Mouse (Mus musculus): ENCODE measurements around the gene Prss2. TPM values are rescaled to one million over a fixed set of nuclear protein-coding genes. Genes with fewer than 3 reads are reported as not detected.
"Not testable (repeated sequence)": the region's sequence is repeated elsewhere in the genome, so short reads cannot be mapped to it uniquely, and the experiment has no call there.

The Prss2 gene
- total RNA-seq (2021): 100 to 1,000 TPM in 1 of 2 experiments, not detected in 1; 892 TPM
- long read RNA-seq, experiment 1: 0 reads
- long read RNA-seq, experiment 2, transcript Prss2-201 (5 exons, 815 nt): major isoform, 189 of 208 reads
- long read RNA-seq, experiment 2, partial matches to known transcripts: 18 of 208 reads
- long read RNA-seq, experiment 2, other reads (novel, unspliced or antisense): 1 of 208 reads

DNA sequence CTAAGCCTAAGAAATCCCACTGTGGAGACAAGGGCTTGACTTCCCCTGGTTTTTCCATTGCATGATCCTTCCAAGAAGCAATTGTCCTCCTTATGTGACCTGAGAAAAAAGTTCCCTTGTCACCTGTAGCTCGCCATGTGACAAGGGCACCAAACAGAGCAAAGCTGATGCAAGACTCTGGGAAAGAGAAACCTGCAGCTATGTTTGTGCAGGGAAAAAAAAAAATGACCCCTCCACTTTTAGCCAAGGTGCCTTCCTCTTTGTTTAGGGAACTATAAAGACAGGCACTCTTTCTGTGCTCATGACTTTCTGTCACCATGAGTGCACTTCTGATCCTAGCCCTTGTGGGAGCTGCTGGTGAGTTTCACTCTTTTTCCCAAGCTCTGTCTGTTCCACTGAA lies at the start of gene Prss2:
TSS of gene Prss2 (plus strand) at position 301 of the 400 bp plus-strand sequence.
- DNase-seq (ENCODE audit: low spot score in 2 of 2): no peak

DNA sequence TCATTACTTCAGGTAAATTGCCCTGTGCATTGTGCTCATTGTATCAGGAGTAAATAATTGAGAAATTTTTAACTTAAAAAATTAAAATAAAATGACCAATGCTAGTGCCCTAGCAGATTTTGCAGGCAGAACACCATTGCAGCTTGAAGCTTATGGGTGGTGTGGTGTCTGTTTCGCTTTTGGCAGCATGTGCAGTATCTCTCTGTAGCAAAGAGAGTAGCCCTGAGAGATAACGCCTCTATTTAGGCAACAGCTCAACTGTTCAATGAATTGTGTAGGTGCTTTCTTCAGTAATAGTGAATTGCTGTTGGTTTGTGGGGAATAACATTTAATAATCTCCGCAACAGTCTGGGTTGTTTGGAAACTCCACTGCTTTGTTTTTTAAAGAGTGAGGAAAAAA lies 22.2 kb upstream of the Prss2 start:
- no peak for DNase-seq (ENCODE audit: low spot score in 2 of 2)

DNA sequence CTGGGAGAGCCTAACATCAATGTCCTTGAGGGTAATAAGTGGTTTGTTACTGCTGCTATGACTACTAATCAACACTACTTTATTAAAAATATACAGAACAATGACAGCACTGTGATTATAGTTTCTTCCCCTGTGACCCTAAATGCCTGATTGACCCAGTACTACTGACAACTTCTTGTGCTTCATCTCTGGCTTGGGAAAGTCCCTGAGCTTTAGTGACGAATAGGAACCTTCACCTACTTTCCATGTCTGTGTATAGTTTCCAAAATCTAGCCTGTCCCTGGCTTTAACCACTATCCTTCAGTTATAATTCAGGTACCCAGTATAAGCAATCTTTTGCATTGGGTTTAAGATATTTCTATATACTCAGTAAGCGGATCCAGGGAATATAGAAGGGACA lies 16.7 kb upstream of the Prss2 start:
- DNase-seq (ENCODE audit: low spot score in 2 of 2): no peak

DNA sequence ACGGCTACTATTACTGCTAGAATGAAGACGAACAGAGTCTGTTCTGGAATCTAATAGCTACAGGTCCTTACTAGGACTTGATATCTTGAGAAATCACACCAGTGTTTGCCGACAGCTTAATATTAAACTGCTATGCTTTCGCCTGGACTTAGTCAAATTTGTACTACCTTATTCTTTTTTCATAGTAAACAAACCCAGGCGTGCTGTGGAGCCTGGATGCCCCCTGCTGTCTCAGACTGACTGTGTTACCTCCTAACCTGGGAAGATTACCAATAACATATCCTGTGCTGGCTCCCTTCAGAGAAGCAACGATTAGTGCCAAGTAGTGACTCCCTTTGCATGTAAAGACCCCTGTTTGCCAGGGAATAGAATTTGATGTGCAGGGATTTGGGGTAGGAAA lies 16.3 kb upstream of the Prss2 start:
- no peak for DNase-seq (ENCODE audit: low spot score in 2 of 2)

DNA sequence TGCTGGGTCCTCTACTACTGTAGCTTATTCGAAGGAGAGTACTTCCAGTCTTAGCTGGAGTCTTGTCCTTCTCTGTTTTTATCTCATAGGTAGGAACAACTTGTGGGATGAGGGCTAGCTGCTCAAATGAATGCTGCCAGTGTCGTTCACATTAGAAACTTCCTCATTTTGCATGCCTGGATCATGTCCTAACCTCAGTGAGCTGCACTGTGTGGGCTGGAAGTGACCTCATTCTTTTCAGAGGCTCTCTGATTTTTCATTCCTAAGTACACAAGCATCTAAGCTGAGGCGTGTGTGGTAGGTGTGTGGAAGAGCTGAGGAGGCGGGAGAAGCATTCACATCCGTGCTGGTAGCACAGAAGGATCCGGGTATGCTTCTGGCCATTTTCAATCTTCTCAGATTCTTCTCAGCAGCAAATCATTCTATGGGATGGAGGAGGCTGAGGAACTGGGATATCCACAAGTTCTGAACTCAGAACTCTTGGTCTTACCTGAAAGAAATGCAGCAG lies 3.5 kb upstream of the Prss2 start:
- DNase-seq (ENCODE audit: low spot score in 2 of 2): no peak

DNA sequence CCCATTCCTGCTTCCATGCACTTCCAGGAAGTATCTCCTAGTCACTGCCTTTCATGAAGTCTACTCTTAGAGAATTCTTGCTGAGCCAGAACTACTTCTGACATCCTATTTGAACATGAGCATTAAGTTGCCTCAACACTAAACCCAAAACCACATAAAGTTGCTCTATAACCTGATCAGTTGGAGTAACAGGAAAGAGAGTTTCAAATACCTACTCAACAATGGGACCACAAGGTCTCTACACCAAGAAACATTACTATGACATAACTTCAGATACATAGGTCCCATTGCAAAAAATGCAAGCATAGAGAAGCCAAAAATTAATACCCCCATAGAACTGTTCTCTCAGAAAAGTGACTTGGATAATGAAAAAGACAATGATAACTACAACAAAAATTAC lies 4.9 kb downstream of the Prss2 start:
- DNase-seq (ENCODE audit: low spot score in 2 of 2): no peak

DNA sequence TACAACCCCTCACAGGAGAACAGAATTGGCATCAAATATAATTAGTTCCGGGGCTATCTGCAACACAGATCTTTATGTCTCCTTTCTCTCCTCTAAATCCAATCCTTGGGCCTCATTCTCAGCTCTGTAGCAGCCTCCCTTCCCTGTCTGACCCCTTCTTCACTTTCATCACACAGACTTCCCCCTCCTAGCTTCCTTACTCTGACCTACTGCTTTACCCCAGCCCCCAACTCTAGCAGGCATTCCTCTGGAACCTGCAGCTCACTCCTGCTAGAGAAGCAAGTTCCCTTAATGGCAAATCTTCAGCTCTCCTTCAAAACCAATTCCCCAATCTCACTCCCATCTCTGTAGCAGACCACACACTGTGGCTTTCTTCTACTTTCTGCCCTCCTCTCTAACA lies 5.8 kb downstream of the Prss2 start:
- DNase-seq (ENCODE audit: low spot score in 2 of 2): no peak

DNA sequence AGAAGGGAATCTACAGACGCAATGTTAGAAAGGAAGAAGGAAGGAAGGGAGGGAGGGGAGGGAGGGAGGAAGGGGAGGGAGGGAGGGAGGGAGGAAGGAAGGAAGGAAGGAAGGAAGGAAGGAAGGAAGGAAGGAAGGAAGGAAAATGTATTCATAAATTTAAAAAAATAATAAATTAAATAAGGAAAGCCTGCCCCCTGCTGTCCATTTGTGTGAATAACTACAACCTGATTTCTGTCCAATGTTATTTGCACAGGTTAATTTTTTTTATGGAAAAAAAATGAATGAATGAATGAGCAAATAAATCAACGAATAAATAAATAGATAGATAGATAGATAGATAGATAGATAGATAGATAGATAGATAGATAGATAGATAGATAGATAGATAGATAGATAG lies 8.4 kb downstream of the Prss2 start:
- not testable (repeated sequence) for DNase-seq (ENCODE audit: low spot score in 2 of 2)

DNA sequence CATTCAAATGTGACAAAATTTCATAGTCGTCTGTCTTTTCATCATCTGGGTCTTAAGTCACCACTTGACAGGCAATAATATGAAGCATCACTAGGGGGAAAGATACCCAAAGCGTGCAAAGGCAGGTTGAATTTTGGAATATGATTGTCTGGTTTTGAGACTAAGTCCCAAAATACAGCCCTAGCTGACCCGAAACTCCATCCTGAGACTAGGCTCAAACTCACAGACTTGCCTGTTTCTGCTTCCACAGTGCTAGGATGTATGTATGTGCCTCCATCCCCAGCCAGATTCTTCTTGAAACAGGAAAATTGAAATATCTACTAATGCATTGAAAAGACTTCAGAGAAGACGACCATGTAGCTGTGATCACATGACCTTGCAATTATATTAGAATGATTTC lies 10.6 kb downstream of the Prss2 start:
- no peak for DNase-seq (ENCODE audit: low spot score in 2 of 2)

DNA sequence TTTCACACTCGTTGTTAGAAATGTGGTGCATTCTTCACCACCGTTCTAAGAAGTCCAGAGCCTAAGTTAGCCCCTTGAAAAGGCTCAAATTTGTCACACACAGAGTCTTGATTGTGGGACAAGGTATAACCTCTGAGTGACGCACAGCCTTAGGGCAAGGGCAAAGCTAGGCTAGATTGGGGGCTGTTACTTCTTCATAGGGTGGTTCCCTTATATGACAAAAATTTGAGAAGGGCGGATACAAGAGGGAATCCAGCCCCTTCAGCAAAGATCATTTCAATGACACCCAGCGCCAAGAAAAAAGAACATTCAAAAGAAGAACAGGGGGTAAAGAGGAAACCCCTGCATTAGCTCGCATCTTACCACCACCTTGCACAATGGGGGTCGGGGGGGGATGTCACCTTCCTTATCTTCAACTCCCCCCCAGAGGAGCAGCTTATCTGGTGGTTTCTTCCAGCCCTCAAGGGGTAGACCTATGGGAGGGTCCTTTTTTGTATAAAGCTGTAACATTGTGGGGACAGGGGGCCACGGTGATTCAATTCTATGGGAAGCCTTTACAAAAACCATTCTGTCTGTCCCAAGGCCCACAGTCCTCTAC lies 11.2 kb downstream of the Prss2 start:
- no peak for DNase-seq (ENCODE audit: low spot score in 2 of 2)

DNA sequence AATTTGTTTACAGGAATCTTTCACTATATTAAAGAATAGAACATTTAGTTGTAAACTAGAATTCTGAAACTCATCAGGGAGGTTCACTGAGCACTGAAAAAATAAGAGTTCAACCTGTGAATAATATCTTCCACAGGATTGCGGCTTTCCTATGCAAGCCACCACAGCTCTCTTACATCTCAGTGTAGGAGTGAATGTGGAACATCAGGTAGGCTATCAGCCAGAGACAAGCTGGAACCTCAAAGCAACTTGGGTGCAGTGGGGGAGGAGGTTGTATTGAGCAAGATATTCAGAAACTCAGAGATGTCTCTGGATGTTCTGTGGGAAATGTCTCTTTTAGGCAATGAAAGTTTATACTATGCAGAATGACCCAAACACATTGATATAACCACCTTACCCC lies 15.8 kb downstream of the Prss2 start:
- DNase-seq (ENCODE audit: low spot score in 2 of 2): no peak

DNA sequence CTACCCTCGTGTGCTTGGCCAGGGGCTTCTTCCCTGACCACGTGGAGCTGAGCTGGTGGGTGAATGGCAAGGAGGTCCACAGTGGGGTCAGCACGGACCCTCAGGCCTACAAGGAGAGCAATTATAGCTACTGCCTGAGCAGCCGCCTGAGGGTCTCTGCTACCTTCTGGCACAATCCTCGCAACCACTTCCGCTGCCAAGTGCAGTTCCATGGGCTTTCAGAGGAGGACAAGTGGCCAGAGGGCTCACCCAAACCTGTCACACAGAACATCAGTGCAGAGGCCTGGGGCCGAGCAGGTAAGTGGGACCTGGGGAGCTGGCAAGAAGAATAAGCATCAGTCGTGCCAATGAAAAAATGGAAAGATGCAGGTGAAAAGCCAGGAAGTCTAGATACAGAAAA lies 16.7 kb downstream of the Prss2 start:
- not testable (repeated sequence) for DNase-seq (ENCODE audit: low spot score in 2 of 2)

DNA sequence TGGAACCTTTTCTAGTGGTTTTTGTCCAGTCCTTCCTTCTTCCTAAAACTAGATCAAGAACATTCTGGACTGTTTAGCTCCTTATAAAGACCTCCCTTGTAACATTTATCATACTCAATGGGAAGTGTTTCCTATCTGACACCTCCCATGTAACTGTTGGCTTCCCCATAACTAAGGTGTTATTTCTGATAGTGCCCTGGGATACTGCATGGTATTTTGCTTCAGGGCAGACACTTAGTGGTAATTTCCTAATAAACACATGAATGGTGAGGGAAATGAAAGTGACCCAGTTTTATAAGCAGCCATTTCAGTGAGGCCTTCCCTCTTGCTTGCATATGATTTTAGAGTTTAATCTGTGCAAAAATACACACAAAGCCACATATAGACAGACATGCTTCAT lies 19.2 kb downstream of the Prss2 start:
- DNase-seq (ENCODE audit: low spot score in 2 of 2): no peak

DNA sequence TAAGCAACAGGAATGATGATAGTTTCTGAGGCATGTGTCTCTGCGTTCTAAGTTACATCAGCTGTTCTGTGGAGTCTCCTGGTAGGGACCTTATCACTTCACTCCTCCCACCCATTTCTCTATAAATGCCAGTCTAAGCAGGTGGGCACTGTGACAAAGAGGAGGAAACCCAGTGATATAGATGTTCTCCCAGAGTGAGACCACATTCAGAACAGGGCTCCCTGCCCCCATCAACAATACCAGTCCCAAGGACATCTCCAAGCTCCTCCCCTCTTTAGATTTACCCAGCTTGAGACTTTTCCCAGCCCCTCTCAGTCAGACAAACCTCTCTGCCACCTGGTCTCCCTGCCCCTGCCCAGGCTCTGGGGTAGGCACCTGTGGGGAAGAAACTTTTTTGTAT lies 20.2 kb downstream of the Prss2 start:
- DNase-seq (ENCODE audit: low spot score in 2 of 2): no peak

DNA sequence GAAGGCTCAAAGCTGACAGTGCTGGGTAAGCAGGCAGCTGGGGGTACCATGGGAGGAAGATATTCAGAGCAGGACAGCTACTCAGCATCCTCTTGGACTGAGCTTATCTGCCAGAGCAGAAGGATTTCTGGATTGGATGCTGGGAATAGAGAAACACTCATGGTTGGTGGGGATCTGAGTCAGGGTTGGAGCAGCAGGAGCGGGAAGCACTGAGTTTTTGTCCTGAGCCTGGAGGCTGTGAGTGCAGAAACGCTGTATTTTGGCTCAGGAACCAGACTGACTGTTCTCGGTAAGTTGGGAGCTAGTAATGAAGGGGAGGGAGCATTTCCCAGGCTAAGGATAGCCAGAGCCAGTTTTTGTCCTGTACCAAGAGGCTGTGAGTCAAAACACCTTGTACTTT lies 21.4 kb downstream of the Prss2 start:
- no peak for DNase-seq (ENCODE audit: low spot score in 2 of 2)

DNA sequence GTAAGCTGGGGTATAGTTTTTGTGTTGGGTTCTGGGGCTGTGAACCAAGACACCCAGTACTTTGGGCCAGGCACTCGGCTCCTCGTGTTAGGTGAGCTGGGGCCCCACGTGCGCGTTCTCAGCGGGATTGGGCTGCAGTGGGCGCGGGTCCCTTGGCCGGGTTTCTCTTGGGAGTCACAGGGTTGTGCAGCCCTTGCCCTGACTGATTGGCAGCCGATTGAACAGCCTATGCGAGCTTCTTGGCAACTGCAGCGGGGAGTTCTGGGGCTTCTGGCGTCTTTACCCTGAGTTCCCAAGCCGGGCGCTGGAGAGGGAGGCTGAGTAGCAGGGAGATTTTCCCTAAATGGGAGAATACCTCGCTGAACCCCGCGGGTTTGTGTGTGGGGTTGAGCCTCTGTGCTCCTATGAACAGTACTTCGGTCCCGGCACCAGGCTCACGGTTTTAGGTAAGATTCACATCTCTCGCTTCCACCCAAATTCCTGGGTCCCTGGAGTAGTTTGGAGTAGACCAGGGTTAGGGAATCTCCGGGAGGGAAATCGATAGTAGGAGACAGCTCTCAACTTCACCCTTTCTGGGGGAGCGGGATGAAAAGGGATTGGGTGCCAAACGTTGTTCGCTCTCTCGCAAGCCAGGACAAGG lies 21.9 kb downstream of the Prss2 start:
- no peak for DNase-seq (ENCODE audit: low spot score in 2 of 2)

DNA sequence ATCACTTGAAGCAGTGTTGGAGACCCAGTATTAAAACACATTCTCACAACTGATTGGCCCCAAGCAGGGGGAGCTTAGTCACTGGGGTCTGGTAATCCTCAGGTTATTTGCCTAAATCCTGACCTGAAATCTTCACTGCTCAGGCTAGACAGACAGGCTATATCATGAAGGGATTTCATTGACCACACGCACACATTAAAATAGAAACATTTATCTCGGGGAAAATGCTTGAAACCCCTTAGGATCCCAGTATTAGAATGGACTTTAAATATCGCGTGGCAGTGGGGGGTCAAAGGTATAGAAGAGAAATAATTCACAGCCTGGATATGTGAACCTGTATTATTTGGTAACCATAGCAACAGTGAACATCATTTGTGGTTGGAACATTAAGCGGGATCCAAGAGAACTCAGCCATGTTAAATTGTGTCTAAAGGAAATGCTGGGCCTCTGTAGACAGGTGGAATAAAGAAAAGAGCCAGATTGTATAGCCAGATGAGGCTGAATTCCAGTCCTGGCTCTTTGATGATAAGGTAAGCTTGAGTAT lies 22.9 kb downstream of the Prss2 start:
- no peak for DNase-seq (ENCODE audit: low spot score in 2 of 2)

DNA sequence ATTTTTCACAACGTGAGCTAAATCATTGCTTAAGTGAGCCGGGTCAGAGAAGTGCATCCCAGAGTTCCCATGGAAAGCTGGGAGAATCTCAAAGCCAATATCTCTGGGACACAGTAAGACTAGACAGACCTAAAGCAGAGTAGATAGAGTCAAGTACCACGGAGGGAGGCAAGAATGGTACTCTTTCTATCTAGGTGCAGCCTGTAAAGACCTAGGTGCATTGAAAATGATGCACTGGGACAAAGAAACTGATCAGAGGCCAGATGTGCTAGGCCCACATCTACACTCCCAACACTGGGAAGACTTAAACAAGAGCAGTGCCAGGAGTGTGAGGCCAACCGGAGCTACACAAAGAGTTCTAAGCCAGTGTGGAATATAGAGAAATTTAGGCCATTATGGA lies 23.7 kb downstream of the Prss2 start:
- DNase-seq (ENCODE audit: low spot score in 2 of 2): no peak

DNA sequence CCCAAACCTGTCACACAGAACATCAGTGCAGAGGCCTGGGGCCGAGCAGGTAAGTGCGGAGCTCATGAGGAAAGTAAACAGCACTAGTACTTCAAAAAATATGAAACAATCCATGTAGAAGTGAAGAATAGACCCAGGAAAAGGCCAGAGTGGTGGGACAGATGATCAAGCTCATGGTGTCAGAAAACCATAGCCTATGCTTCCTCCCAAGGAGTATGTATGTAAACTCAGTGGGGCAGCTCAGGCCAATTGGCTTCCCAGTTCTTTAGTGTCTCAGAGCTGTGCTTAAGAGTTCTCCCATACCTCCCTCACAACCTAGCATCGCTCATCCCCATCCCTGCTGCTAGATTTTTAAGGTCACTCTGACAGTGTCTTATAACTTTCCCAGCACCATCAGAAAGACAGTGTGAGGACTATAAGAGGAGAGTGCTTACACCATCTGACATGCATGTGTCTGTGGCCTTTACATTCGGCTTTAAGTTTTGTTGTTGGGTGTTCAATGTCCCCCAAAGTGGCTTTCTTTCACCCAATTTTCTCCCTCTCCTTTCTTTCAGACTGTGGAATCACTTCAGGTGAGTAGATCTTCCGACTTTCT lies 25.6 kb downstream of the Prss2 start:
- DNase-seq (ENCODE audit: low spot score in 2 of 2): no peak

DNA sequence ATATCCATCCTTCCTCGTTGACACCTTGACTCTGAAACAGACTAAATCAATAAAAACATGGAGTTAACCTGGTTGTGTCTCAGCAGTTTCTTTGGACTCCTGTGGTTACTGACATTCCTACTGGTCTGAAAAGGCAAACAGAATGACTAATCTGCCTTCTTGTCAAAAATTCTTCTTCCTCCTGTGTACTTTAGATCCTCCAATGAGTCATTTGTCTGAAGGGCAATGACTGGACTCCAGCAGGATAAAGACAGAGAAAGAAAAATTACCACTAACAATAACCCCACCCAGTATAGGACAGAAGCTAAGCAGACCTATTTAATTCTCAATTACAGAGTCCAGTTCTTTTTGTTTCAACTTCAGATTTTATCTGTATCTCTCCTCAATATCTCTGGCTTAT lies 26.7 kb downstream of the Prss2 start:
- no peak for DNase-seq (ENCODE audit: low spot score in 2 of 2)

DNA sequence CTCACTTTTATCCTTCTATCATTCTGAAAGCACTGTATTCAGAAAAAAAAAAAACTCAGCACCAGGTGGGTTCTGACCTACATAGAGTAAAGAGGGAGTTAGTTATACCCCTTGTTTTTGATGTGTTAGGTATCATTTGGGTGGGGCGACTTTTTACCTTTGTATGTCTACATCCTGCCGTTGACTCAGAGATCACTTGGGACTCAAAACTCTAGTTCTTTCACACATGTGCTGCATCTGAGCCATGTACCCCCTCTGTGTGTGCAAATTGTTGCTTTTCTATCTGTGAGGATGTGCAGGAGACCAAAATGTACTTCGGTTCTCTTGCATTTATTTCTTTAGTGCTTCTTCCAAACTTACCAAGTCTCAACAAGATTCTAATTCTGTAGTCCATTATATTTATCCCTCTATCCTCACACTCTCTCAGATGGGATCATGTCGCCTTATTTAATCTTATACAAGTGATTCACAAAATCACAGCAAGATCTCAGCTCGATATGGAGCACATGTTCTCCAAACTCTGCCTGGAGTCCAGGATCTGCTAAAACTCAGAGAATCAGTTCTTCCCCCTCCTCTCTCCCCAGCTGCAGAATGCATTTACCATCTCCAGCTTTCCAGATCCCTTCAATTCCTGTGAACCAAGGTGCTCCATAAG lies 31.9 kb downstream of the Prss2 start:
- no peak for DNase-seq (ENCODE audit: low spot score in 2 of 2)

Measured in adrenal gland, postnatal 4 days (tissue).